Mouse (Mus musculus) neural tube, postnatal 0 days (tissue): ENCODE measurements around the gene Pfn1. TPM values are rescaled to one million over a fixed set of nuclear protein-coding genes. Genes with fewer than 3 reads are reported as not detected.

ENCODE experiments used
- polyA plus RNA-seq: library from polyadenylated mRNA; unstranded; fragments of >200 nt; fragmentation: Nextera tagmentation; extraction: Ambion mirVana; gene quantifications from 2 replicates; pipeline ENCODE4 v1.2.1, GENCODE M21; 2015

The Pfn1 gene
- polyA plus RNA-seq = 622 and 671 TPM in 2 replicates

GRCm38 (mm10) chr11:70654198-70654922 lies at the start of gene Pfn1:
TSS of gene Pfn1 (minus strand) at chr11:70654644.

GRCm38 (mm10) chr11:70699722-70700556 lies 45.5 kb upstream of the Pfn1 start, which contains the start of the genes Inca1 and Kif1c:
TSS of gene Inca1 (minus strand) at chr11:70700155.
TSS of gene Kif1c (plus strand) at chr11:70700548.

GRCm38 (mm10) chr11:70687601-70688199 lies 33.3 kb upstream of the Pfn1 start, which contains the start of gene Camta2:
TSS of gene Camta2 (minus strand) at chr11:70688105.

GRCm38 (mm10) chr11:70668771-70669505 lies 14.5 kb upstream of the Pfn1 start, which contains the start of gene Spag7:
TSS of gene Spag7 (minus strand) at chr11:70669416.

GRCm38 (mm10) chr11:70656964-70657363 lies 2.5 kb upstream of the Pfn1 start, which contains the start of gene Eno3:
TSS of gene Eno3 (plus strand) at chr11:70657202.

GRCm38 (mm10) chr11:70646691-70647650 lies 7.5 kb downstream of the Pfn1 start, which contains the start of the genes Rnf167 and Slc25a11:
TSS of gene Rnf167 (plus strand) at chr11:70647235.
TSS of gene Slc25a11 (minus strand) at chr11:70647479.

GRCm38 (mm10) chr11:70638714-70639278 lies 15.6 kb downstream of the Pfn1 start, which contains the start of gene Gp1ba:
TSS of gene Gp1ba (plus strand) at chr11:70639122.

GRCm38 (mm10) chr11:70619101-70619500 lies 35.3 kb downstream of the Pfn1 start, which contains the start of gene Chrne:
TSS of gene Chrne (minus strand) at chr11:70619216.

GRCm38 (mm10) chr11:70615516-70616093 lies 38.8 kb downstream of the Pfn1 start, which contains the start of gene 4930544D05Rik:
TSS of gene 4930544D05Rik (plus strand) at chr11:70615848.

Other genes with a start within 250 kb of the Pfn1 start
- gene Pelp1, start 244.6 kb downstream of the Pfn1 start, polyA plus RNA-seq = 23.0 and 25.1 TPM in 2 replicates
- gene Arrb2, start 222.0 kb downstream of the Pfn1 start, polyA plus RNA-seq = 63.1 and 70.4 TPM in 2 replicates
- 35.2 and 36.0 TPM in 2 replicates for gene Med11, start 202.7 kb downstream of the Pfn1 start, polyA plus RNA-seq
- 0.80 and 1.5 TPM in 2 replicates for gene Zmynd15, start 195.2 kb downstream of the Pfn1 start, polyA plus RNA-seq
- 9.8 and 10.5 TPM in 2 replicates for gene Cxcl16, start 194.7 kb downstream of the Pfn1 start, polyA plus RNA-seq
- gene Tm4sf5, start 149.4 kb downstream of the Pfn1 start, polyA plus RNA-seq = 6.2 and 6.9 TPM in 2 replicates
- 0.48 TPM in 1 of 2 replicates, not detected in the other for gene Vmo1, start 140.0 kb downstream of the Pfn1 start, polyA plus RNA-seq
- gene Gltpd2, start 135.4 kb downstream of the Pfn1 start, polyA plus RNA-seq = 0.28 and 0.34 TPM in 2 replicates
- gene Psmb6, start 129.3 kb downstream of the Pfn1 start, polyA plus RNA-seq = 779 and 839 TPM in 2 replicates
- not detected in 2 replicates for gene Gm40193, start 121.7 kb downstream of the Pfn1 start, polyA plus RNA-seq
- gene Pld2, start 114.6 kb downstream of the Pfn1 start, polyA plus RNA-seq = 20.0 and 21.7 TPM in 2 replicates
- 15.4 and 18.3 TPM in 2 replicates for gene Mink1, start 91.8 kb downstream of the Pfn1 start, polyA plus RNA-seq
- not detected in 2 replicates for gene 4930544D05Rik, start 38.8 kb downstream of the Pfn1 start, polyA plus RNA-seq
- gene Chrne, start 35.4 kb downstream of the Pfn1 start, polyA plus RNA-seq = 0.72 and 0.92 TPM in 2 replicates
- gene Gp1ba, start 15.5 kb downstream of the Pfn1 start, polyA plus RNA-seq = 0.22 and 0.27 TPM in 2 replicates
- 86.8 and 91.5 TPM in 2 replicates for gene Rnf167, start 7.4 kb downstream of the Pfn1 start, polyA plus RNA-seq
- 162 TPM in 2 replicates for gene Slc25a11, start 7.2 kb downstream of the Pfn1 start, polyA plus RNA-seq
- 9.6 and 10.6 TPM in 2 replicates for gene Eno3, start 2.6 kb upstream of the Pfn1 start, polyA plus RNA-seq
- 134 and 151 TPM in 2 replicates for gene Spag7, start 14.8 kb upstream of the Pfn1 start, polyA plus RNA-seq
- gene Camta2, start 33.5 kb upstream of the Pfn1 start, polyA plus RNA-seq = 32.5 and 35.4 TPM in 2 replicates
- gene Inca1, start 45.5 kb upstream of the Pfn1 start, polyA plus RNA-seq = 2.2 and 2.5 TPM in 2 replicates
- gene Kif1c, start 45.9 kb upstream of the Pfn1 start, polyA plus RNA-seq = 2.2 and 2.5 TPM in 2 replicates
- gene Zfp3, start 109.6 kb upstream of the Pfn1 start, polyA plus RNA-seq = 13.2 and 15.0 TPM in 2 replicates
- 0.28 and 0.36 TPM in 2 replicates for gene Scimp, start 157.9 kb upstream of the Pfn1 start, polyA plus RNA-seq
- gene Rabep1, start 190.1 kb upstream of the Pfn1 start, polyA plus RNA-seq = 98.5 and 103 TPM in 2 replicates